Mouse (Mus musculus): ENCODE data around the gene Cdipt. TPM values are rescaled to one million over a fixed set of nuclear protein-coding genes. Genes with fewer than 3 reads are reported as not detected.

The Cdipt gene
- total RNA-seq, 2 experiments from 2014 or later, result 34.9 to 38.5 TPM

DNA sequence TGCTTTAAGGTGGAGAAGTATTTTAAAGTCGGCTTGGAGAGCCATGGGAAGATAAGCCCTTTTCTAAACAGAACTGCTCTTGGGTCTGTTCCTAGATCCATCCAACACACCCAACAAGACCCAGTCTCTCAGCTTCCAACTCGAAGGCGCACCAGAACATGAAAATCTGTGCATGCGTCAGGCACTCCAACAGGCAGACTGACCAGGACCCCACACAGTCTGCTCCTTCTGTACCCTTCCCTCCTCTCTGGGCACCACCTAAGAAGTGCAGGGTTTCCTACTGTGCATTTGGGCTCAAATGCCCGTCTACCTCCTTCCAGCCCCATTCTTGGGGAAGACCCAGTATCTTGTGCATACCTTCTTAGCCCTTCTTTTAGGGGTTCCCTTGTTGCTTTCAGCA lies 44.8 kb downstream of the Cdipt start:
- DNase-seq, result no peak
- intact Hi-C loops (cut with DNase I; ENCODE audit: low total_unique reads), result no loop called here

DNA sequence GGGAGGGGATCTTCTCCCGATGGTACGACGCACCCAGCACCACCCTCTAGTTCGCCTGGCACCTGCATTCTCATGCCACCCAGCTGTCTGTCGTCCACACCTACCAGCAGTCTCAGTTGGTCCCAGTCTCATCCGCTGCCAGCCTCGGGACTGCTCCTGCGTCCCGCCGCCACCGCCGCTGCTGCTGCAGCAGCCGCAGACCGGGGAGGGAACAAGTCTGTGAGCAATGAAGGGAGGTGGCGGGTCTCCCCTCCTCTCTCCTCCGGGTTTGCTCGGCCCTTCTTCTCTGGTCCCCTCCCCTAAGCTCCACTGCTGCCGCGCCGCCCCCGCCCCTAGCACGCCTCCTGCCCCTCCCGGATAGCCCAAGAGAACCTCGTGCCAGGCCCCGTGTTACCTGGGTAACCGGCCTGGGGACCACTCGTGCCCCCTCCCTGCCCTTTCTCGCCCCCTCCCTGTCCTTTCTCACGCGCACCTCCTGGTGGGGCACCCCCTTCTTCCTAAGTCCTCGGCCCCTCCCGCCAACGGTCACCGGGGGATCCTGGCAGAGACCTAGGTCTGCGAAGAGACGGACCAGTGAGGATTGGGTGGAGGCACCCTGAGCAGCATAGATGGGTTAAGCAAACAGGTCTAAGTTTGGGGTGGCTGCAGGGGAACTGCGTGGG lies 45.3 kb downstream of the Cdipt start, which contains the start of the genes Gm42742 and Prrt2:
Gene Gm42742 (minus strand): TSS at position 197 of the 662 bp plus-strand sequence.
Gene Prrt2 (minus strand): TSS at position 311 of the 662 bp plus-strand sequence.
- intact Hi-C loops (cut with DNase I; ENCODE audit: low total_unique reads), result no loop called here
- peak; percentile 64 for DNase-seq

- DNase-seq, result no peak
- intact Hi-C loops (cut with DNase I; ENCODE audit: low total_unique reads), result no loop called here
Measured at GRCm38 (mm10) chr7:127021563-127022527, 46.1 kb downstream of the Cdipt start.

GRCm38 (mm10) chr7:127022528-127023271 lies 47.0 kb downstream of the Cdipt start:
- no peak for DNase-seq
- intact Hi-C loops (cut with DNase I; ENCODE audit: low total_unique reads), result no loop called here

DNA sequence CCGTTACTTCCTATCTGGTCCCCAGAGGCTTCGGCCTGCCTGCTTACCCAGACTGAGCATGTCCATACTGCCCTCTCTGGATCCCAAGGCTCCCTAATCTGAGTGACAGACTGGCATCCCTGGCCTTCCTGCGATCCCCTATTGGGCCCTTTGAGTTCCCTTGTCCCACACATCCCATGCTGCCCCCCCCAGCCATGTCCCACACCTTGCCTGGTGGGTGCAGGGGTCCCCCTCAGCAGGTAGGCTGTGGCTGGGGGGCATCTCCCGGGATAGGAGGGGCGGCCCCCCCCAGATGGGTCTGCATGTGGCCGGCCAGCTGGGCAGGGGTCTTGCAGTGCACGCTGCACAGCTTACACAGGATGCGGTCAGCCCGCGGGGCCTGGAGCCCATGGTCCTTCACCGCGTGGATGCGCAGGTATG lies 47.6 kb downstream of the Cdipt start:
- intact Hi-C loops (cut with DNase I; ENCODE audit: low total_unique reads), result no loop called here
- DNase-seq, result no peak

- intact Hi-C loops (cut with DNase I; ENCODE audit: low total_unique reads), result no loop called here
- no peak for DNase-seq
Measured at GRCm38 (mm10) chr7:127023896-127024690, 48.4 kb downstream of the Cdipt start.

DNA sequence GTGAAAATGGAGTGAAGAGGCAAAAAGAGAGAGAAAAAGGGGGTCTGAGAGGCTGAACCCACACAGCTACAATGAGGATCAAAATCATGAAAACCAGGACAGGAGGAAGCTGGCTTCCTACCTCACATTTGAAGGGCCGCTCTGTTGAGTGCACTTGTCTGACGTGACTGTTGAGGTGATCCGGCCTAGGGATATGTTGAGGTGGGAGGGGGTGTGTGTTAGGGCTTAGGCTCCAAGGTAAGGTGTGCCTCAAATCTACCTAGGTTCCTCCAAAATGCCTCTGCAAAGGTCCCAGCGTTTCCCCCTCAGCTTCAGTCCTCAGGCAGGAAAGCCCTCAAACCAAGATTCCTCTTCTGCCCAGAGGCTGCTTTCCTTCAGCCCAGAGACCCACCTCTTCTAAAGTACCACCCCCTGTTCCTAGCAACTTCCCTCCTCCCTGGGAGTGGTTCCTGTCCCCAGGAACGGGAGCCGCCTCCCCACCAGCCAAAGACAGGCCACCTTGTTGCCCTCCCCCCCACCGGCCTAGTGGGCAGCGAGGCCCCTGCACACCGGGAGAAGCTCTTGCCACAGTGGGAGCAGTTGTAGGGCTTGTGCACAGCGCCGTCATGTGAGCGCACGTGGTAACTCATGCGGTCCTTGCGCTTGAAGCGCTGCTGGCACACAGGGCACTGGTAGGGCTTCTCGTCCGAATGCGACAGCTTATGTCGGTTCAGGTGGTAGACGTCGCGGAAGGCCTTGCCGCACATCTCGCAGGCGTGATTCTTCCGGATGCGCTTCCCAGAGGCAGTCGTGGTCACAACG lies 49.2 kb downstream of the Cdipt start:
- DNase-seq, result peak; percentile 72
- intact Hi-C loops (cut with DNase I; ENCODE audit: low total_unique reads), result no loop called here

- peak; percentile 54 for DNase-seq
- intact Hi-C loops (cut with DNase I; ENCODE audit: low total_unique reads), result no loop called here
Measured at GRCm38 (mm10) chr7:127025556-127026160, 49.9 kb downstream of the Cdipt start.

- intact Hi-C loops (cut with DNase I; ENCODE audit: low total_unique reads), result no loop called here
- peak; percentile 68 for DNase-seq
Measured at GRCm38 (mm10) chr7:127026161-127026600, 50.5 kb downstream of the Cdipt start.

GRCm38 (mm10) chr7:127026616-127026983 lies 50.9 kb downstream of the Cdipt start:
- intact Hi-C loops (cut with DNase I; ENCODE audit: low total_unique reads), result no loop called here
- DNase-seq, result no peak

- peak; percentile 100 for DNase-seq
- intact Hi-C loops (cut with DNase I; ENCODE audit: low total_unique reads), result no loop called here
Measured at GRCm38 (mm10) chr7:127026984-127027726, 51.4 kb downstream of the Cdipt start, which contains the start of gene Maz. Gene Maz, minus strand, starts transcription at chr7:127027037.

GRCm38 (mm10) chr7:127027885-127028284 lies 52.2 kb downstream of the Cdipt start:
- intact Hi-C loops (cut with DNase I; ENCODE audit: low total_unique reads), result no loop called here
- DNase-seq, result no peak

Other genes starting within 250 kb of the Cdipt start
- gene Mapk3, start 216.3 kb upstream of the Cdipt start, total RNA-seq (2021), result 10 to 100 TPM; 35.0 to 40.0 TPM
- gene Gdpd3, start 209.6 kb upstream of the Cdipt start, total RNA-seq (2021), result 1 to 10 TPM in 1 of 2 experiments, under 1 TPM in 1; 0.92 to 1.8 TPM
- 10 to 100 TPM; 52.4 to 64.9 TPM for gene Ypel3, start 199.0 kb upstream of the Cdipt start, total RNA-seq (2021)
- under 1 TPM; 0.31 to 0.55 TPM for gene Tbx6, start 194.4 kb upstream of the Cdipt start, total RNA-seq (2021)
- 10 to 100 TPM; 28.0 to 33.6 TPM for gene Ppp4c, start 183.4 kb upstream of the Cdipt start, total RNA-seq (2021)
- gene Fam57b, start 178.2 kb upstream of the Cdipt start, total RNA-seq (2021), result 10 to 100 TPM; 12.5 to 14.2 TPM
- gene 4930451I11Rik, start 144.3 kb upstream of the Cdipt start, total RNA-seq (2021), result not detected
- gene Doc2a, start 128.5 kb upstream of the Cdipt start, total RNA-seq (2021), result not detected
- 1 to 10 TPM; 6.1 to 8.5 TPM for gene Hirip3, start 113.9 kb upstream of the Cdipt start, total RNA-seq (2021)
- gene Ino80e, start 113.5 kb upstream of the Cdipt start, total RNA-seq (2021), result 10 to 100 TPM; 13.7 to 14.1 TPM
- gene Taok2, start 91.2 kb upstream of the Cdipt start, total RNA-seq (2021), result 10 to 100 TPM; 33.1 to 33.5 TPM
- 10 to 100 TPM; 11.9 to 13.1 TPM for gene Tmem219, start 53.0 kb upstream of the Cdipt start, total RNA-seq (2021)
- 1 to 10 TPM; 2.5 to 3.2 TPM for gene Kctd13, start 47.0 kb upstream of the Cdipt start, total RNA-seq (2021)
- not detected for gene Asphd1, start 26.3 kb upstream of the Cdipt start, total RNA-seq (2021)
- 1 to 10 TPM; 7.3 to 7.5 TPM for gene Sez6l2, start 25.4 kb upstream of the Cdipt start, total RNA-seq (2021)
- gene Cdiptos, start 184 bp downstream of the Cdipt start, total RNA-seq (2021), result under 1 TPM; 0.59 to 0.78 TPM
- 10 to 100 TPM; 19.5 to 27.1 TPM for gene Mvp, start 38.7 kb downstream of the Cdipt start, total RNA-seq (2021)
- gene Pagr1b, start 40.6 kb downstream of the Cdipt start, total RNA-seq (2021), result under 1 TPM in 1 of 2 experiments, not detected in 1; 0.97 TPM
- gene Pagr1a, start 41.4 kb downstream of the Cdipt start, total RNA-seq (2021), result 10 to 100 TPM in 1 of 2 experiments, 1 to 10 TPM in 1; 8.6 to 15.3 TPM
- gene Gm42742, start 45.2 kb downstream of the Cdipt start, total RNA-seq (2021), result 10 to 100 TPM; 11.1 to 11.6 TPM
- 1 to 10 TPM; 1.6 TPM for gene Prrt2, start 45.3 kb downstream of the Cdipt start, total RNA-seq (2021)
- gene Maz, start 51.1 kb downstream of the Cdipt start, total RNA-seq (2021), result 10 to 100 TPM; 53.6 to 58.2 TPM
- 1 to 10 TPM; 5.1 to 6.0 TPM for gene Kif22, start 66.6 kb downstream of the Cdipt start, total RNA-seq (2021)
- gene Zg16, start 111.4 kb downstream of the Cdipt start, total RNA-seq (2021), result not detected
- under 1 TPM; 0.95 to 0.96 TPM for gene AI467606, start 115.4 kb downstream of the Cdipt start, total RNA-seq (2021)
- gene Qprt, start 146.3 kb downstream of the Cdipt start, total RNA-seq (2021), result 1 to 10 TPM in 1 of 2 experiments, under 1 TPM in 1; 0.97 to 1.4 TPM
- under 1 TPM; 0.24 to 0.27 TPM for gene Spn, start 161.9 kb downstream of the Cdipt start, total RNA-seq (2021)
- 10 to 100 TPM; 30.0 to 32.0 TPM for gene Cd2bp2, start 220.1 kb downstream of the Cdipt start, total RNA-seq (2021)
- 10 to 100 TPM; 32.1 to 32.9 TPM for gene Tbc1d10b, start 232.6 kb downstream of the Cdipt start, total RNA-seq (2021)
- over 10,000 TPM; 57,620 to 58,231 TPM for gene Mylpf, start 233.0 kb downstream of the Cdipt start, total RNA-seq (2021)

Data from gastrocnemius, postnatal 14 days (tissue).